Mouse (Mus musculus) embryonic facial prominence, embryonic 10.5 days (tissue): ENCODE results near the gene Vcam1. TPM values are rescaled to one million over a fixed set of nuclear protein-coding genes. Genes with fewer than 3 reads are reported as not detected.

Source experiments
- DNase-seq: peaks from one replicate; pipeline ENCODE4 v3.0.0-alpha.2; 2017; ENCODE audit warnings: low spot score
- H3K27ac ChIP-seq: fragments of 300-500 bp; sonication (generic); replicated peaks from 2 replicates; pipeline ENCODE4 v1.5.1; 2016; ENCODE audit warnings: mild to moderate bottlenecking
- H3K27me3 ChIP-seq: fragments of 300-500 bp; sonication (generic); replicated peaks from 2 replicates; pipeline ENCODE4 v1.6.1; 2016; ENCODE audit warnings: low read depth, mild to moderate bottlenecking; ENCODE audit not compliant: poor library complexity, severe bottlenecking
- H3K36me3 ChIP-seq: fragments of 300-500 bp; sonication (generic); replicated peaks from 2 replicates; pipeline ENCODE4 v1.6.1; 2016; ENCODE audit warnings: mild to moderate bottlenecking, moderate library complexity
- H3K4me1 ChIP-seq: fragments of 300-500 bp; sonication (generic); 2 replicates; pipeline ENCODE4 v1.6.1; 2016
- H3K4me3 ChIP-seq: fragments of 300-500 bp; sonication (generic); 2 replicates; pipeline ENCODE4 v1.5.1; 2016; ENCODE audit warnings: mild to moderate bottlenecking, moderate library complexity
- H3K9me3 ChIP-seq: fragments of 300-500 bp; sonication (generic); 2 replicates; pipeline ENCODE4 v1.6.1; 2016; ENCODE audit warnings: mild to moderate bottlenecking
- whole genome bisulfite sequencing: fragments of 180-500 bp; shearing (Covaris S2); methylation state at CpG from one replicate; pipeline ENCODE4 v1.1.7; 2016; 5-methylcytosine and 5-hydroxymethylcytosine counted together
- polyA plus RNA-seq: library from polyadenylated mRNA; unstranded; fragments of >200 nt; fragmentation: Nextera tagmentation; extraction: Ambion mirVana; gene quantifications from 2 replicates; pipeline ENCODE4 v1.2.1, GENCODE M21; 2016

Gene Vcam1
- polyA plus RNA-seq, 1 experiment from 2014 or later: 35.9 TPM

DNA sequence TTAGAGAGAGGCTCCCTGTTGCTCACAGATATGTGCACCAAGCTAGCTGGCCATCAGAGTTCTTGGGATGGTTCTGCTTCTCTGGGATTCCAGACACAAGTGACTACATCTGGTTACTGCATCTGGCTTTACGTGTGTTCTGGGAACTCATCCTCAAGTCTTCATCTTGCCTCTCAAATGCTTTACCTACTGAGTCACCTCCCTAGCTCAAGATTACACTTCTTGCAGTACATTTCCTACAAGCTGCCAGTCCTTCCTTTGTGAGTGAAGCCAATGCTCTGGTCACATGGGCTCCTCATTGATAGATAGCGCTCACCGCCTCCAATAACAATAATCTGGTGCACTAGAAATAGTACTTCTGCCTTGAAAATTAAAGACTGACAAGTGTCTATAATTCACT is 11.7 kb upstream of the Vcam1 start:
- WGBS: 93% methylated on average over 3 of the region's 3 CpGs
- Histone ChIP-seq H3K4me3 (no peak overlapping the region), H3K36me3 (no peaks in the 10 kb centered on the region), H3K27me3 (no peaks in the 10 kb centered on the region), H3K4me1 (no peaks in the 10 kb centered on the region), H3K9me3 (no peaks in the 10 kb centered on the region), H3K27ac (no peak overlapping the region)
- DNase-seq: no peak

DNA sequence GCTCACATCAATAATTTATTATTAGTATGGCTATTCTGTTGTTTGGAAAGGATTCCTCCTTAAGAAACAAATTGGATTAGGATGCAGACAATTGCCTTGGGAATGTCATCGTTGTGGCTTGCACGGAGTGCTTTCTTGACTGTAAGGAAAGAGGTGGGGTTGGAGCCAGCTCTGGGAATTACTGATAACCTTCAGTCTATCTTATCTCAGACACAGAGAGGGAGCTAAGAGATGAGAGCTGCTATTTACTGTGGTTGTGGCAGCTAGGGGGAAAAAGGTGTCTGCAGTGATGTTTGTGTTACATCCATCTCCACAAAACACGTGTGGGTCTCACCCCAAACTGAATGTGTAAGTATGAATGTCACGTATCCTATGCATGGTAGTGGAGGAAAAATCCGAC is 9.5 kb upstream of the Vcam1 start:
- no peaks in the 10 kb centered on the region for H3K9me3 ChIP-seq
- no peak overlapping the region for H3K27ac ChIP-seq
- WGBS: 81% methylated on average over 5 of the region's 5 CpGs
- H3K36me3 ChIP-seq: no peaks in the 10 kb centered on the region
- H3K4me3 ChIP-seq: no peak overlapping the region
- DNase-seq: no peak
- H3K27me3 ChIP-seq: no peaks in the 10 kb centered on the region
- no peaks in the 10 kb centered on the region for H3K4me1 ChIP-seq

DNA sequence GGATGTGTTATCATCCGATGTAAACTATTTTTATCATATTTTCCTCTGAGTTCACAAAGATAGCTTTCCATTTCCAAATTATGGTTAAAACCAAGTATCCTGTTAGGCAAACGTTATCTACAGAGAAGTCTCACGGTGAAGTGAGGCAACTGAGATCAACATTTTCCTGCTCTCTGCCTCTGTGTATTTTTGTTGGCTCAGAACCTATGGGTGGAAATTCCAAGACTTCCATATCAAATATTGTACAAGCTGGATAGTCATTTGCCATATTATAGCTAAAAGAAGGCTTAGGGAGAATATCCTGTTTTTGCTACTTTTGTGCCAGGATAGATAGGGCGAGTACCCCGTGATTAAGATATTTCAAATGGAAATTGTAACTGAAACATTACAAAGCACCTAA is 8.6 kb upstream of the Vcam1 start:
- H3K4me3 ChIP-seq: no peak overlapping the region
- no peak for DNase-seq
- H3K9me3 ChIP-seq: no peaks in the 10 kb centered on the region
- H3K27me3 ChIP-seq: no peaks in the 10 kb centered on the region
- no peak overlapping the region for H3K27ac ChIP-seq
- no peaks in the 10 kb centered on the region for H3K4me1 ChIP-seq
- H3K36me3 ChIP-seq: no peaks in the 10 kb centered on the region
- WGBS: 88% methylated on average over 5 of the region's 5 CpGs

DNA sequence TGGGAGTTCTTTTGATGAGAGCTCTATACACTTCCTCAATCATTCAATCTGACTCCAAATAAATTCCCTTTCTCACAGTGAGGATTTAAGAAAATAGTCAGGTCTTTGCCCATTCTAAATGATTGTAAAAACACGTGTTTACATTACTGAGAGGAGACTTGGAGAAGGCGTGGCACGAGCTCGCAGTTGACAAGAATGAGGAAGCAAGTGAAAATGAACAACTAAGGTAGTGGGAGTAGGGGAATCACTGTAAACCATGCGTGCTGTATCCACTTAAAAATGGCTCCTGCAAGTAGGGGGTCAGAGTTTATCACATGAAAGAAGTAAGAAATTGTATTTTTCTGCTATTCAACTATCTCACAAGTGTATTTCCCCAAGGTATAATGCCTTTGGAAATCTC is 3.9 kb upstream of the Vcam1 start:
- Histone ChIP-seq H3K9me3 (no peaks in the 10 kb centered on the region), H3K27ac (no peak overlapping the region), H3K4me3 (no peak overlapping the region), H3K36me3 (no peaks in the 10 kb centered on the region), H3K4me1 (peaks cover 15% of the 10 kb centered on the region), H3K27me3 (no peaks in the 10 kb centered on the region)
- 81% methylated on average over 5 of the region's 5 CpGs for WGBS
- DNase-seq: no peak

DNA sequence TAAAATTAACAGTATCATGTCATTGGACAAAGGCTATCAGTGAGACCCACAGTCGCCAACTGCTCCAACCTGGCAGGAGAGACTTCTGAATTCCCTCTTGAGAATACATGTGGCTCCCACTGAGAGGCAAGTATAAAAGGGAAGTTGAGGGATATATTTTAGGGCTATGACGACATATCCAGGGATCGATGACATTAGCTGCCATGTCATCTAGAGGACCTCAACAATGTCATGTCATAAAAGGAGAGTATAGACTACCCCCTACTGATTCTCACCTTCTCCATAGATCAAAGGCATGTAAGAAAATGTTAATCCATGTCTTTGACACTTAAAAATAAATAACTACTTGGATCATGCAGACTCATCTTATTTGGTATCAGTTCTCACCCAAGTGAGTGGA is 1.2 kb upstream of the Vcam1 start:
- H3K9me3 ChIP-seq: no peaks in the 10 kb centered on the region
- peaks cover 41% of the 10 kb centered on the region for H3K4me1 ChIP-seq
- no peaks in the 10 kb centered on the region for H3K36me3 ChIP-seq
- no peaks in the 10 kb centered on the region for H3K27me3 ChIP-seq
- H3K27ac ChIP-seq: no peak overlapping the region
- DNase-seq: no peak
- H3K4me3 ChIP-seq: no peak overlapping the region
- 83% methylated on average over 3 of the region's 3 CpGs for WGBS

GRCm38 (mm10) chr3:116129841-116130595 is 530 bp upstream of the Vcam1 start:
- Histone ChIP-seq H3K27me3 (no peaks in the 10 kb centered on the region), H3K27ac (no peak overlapping the region), H3K9me3 (no peaks in the 10 kb centered on the region), H3K4me1 (peaks cover 47% of the 10 kb centered on the region), H3K36me3 (no peaks in the 10 kb centered on the region), H3K4me3 (no peak overlapping the region; the same call in 1 of the 2 replicates)
- no peak for DNase-seq
- WGBS: 44% methylated on average over 4 of the region's 4 CpGs

DNA sequence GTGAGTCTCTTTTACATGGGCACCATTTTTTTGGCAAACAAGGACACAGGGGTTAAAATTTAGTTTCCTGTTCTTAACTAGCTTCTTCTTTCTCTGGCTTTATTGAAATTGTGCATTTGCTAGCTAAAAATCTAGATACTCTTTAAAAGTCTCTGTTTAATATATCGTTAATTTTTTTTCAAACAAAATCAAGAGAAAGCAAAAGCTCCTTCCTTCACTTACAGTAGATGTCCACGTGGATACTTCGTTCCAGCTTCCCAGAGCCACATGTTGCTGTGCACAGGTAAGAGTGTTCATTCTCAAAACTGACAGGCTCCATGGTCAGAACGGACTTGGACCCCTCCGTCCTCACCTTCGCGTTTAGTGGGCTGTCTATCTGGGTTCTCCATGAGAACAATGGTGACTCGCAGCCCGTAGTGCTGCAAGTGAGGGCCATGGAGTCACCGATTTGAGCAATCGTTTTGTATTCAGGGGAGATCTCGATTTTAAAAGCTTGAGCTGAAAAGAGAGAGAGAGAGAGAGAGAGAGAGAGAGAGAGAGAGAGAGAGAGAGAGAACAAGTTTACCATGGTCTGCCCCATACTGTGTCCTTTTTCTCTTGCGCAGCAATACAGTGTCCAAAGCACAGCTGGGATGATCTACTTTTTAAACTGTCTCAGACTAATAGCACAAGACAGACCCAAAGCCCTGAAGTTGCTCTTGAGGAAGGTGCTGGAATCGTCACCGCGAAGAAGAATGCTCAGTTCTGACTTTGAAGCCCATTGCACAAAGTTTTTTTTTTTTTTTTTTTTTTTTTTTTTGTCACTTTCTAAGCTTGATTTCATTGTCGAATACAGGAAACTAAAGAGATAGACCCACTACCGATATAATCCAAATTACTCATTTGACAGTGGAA is 930 bp downstream of the Vcam1 start:
- peak; percentile 15 for DNase-seq
- Histone ChIP-seq H3K27ac (peak overlapping the region; percentile 84), H3K4me3 (peak overlapping the region; percentile 52), H3K9me3 (no peaks in the 10 kb centered on the region), H3K27me3 (no peaks in the 10 kb centered on the region), H3K36me3 (peaks cover 10% of the 10 kb centered on the region), H3K4me1 (peaks cover 47% of the 10 kb centered on the region)
- WGBS: 64% methylated on average over 18 of the region's 18 CpGs

DNA sequence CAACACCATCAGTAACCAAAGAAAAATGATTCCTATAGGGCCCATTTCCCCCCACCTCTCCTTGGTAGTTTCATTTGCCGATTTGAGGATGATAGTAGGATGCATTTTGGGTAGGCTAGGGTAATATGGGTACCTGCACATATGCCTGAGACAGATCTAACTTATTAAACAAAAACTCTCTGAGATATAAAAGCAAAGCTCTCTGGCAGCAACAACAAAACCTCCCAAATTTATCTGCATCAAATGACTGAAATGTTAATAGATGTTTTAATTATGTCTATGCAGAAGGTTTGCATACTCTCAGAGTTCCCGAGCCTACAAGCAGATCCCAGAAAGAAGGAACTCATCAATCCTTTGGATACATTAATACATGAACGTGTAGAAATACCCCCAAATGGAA is 1.7 kb downstream of the Vcam1 start:
- no peaks in the 10 kb centered on the region for H3K9me3 ChIP-seq
- H3K27ac ChIP-seq: peak overlapping the region; percentile 84
- WGBS: 60% methylated on average over 3 of the region's 3 CpGs
- no peaks in the 10 kb centered on the region for H3K27me3 ChIP-seq
- H3K4me1 ChIP-seq: peaks cover 47% of the 10 kb centered on the region
- DNase-seq: no peak
- peaks cover 12% of the 10 kb centered on the region for H3K36me3 ChIP-seq
- peak overlapping the region; percentile 52 for H3K4me3 ChIP-seq

DNA sequence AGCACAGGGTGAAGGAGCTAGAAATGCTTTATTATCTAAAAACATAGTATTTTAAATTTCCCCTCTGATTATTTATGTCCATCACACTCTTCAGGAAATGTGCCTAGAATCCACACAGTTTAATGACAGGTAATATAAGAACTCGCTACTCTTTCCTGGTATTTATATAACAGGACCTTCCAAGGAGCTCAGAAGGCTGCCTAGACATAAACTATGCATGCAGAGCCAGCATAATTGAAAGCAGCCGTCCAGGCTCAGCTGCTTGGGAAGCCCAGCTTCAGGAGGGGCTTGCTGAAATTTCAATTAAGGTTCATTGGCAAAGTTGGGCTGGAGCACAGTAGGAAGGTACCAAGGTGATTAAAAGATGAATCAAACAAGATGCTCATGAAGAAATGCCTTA is 2.2 kb downstream of the Vcam1 start:
- Histone ChIP-seq H3K4me3 (peak overlapping the region; percentile 52), H3K27ac (peak overlapping the region; percentile 84), H3K36me3 (peaks cover 12% of the 10 kb centered on the region), H3K9me3 (no peaks in the 10 kb centered on the region), H3K27me3 (no peaks in the 10 kb centered on the region), H3K4me1 (peaks cover 47% of the 10 kb centered on the region)
- 22% methylated on average over 2 of the region's 2 CpGs for WGBS
- peak; percentile 77 for DNase-seq

GRCm38 (mm10) chr3:116126508-116127190 is 2.8 kb downstream of the Vcam1 start:
- no peaks in the 10 kb centered on the region for H3K9me3 ChIP-seq
- peaks cover 15% of the 10 kb centered on the region for H3K36me3 ChIP-seq
- peak overlapping the region; percentile 52 for H3K4me3 ChIP-seq
- peaks cover 47% of the 10 kb centered on the region for H3K4me1 ChIP-seq
- DNase-seq: peak; percentile 34
- 43% methylated on average over 7 of the region's 7 CpGs for WGBS
- H3K27ac ChIP-seq: peak overlapping the region; percentile 84
- H3K27me3 ChIP-seq: no peaks in the 10 kb centered on the region

GRCm38 (mm10) chr3:116126070-116126469 is 3.4 kb downstream of the Vcam1 start:
- Histone ChIP-seq H3K4me1 (peaks cover 47% of the 10 kb centered on the region), H3K27me3 (no peaks in the 10 kb centered on the region), H3K9me3 (no peaks in the 10 kb centered on the region), H3K4me3 (peak overlapping the region; percentile 52), H3K27ac (peak overlapping the region; percentile 84), H3K36me3 (peaks cover 19% of the 10 kb centered on the region)
- 28% methylated on average over 4 of the region's 4 CpGs for WGBS
- DNase-seq: peak; percentile 18

DNA sequence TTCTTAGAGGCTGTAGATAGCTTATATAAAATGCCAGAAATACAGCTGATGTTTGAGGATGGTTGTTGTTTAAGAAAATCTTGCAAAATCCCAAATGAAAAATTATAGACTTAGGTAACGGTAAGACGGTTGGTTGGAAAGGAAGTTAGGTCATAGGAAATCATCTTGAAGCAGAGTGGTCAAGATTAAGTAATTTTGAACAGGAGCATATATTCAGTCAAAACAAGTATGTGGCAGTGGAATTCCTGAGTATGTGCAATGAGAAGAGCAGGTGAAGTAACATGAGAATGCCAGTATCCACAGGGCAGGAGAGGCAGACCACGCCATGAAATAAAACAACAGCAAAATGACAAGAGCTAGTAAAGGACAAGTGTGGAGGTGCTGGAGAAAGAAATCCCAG is 5.7 kb downstream of the Vcam1 start:
- H3K4me1 ChIP-seq: peaks cover 36% of the 10 kb centered on the region
- H3K9me3 ChIP-seq: no peaks in the 10 kb centered on the region
- WGBS: 96% methylated on average over 3 of the region's 3 CpGs
- H3K27ac ChIP-seq: no peak overlapping the region
- no peak overlapping the region for H3K4me3 ChIP-seq
- H3K36me3 ChIP-seq: peaks cover 24% of the 10 kb centered on the region
- H3K27me3 ChIP-seq: no peaks in the 10 kb centered on the region
- no peak for DNase-seq
